Mouse (Mus musculus): ENCODE measurements around the gene Idh3b.

The Idh3b gene

GRCm38 (mm10) chr2:130273732-130274131, 10.6 kb downstream of the Idh3b start:
- in situ Hi-C loops (cut with MboI, MseI) = loop anchor here in 1 of 2 experiments (5.0 kb wide), 1 partner anchor 101 kb away; no protein-coding TSS in a partner anchor

- in situ Hi-C loops (cut with MboI, MseI) = loop anchor here in 1 of 2 experiments (10.0 kb wide), 1 partner anchor 1987 kb away; the partner anchor contains the start of gene Pcna
These were observed 16.3 kb downstream of the Idh3b start for GRCm38 (mm10) chr2:130268074-130268473.

GRCm38 (mm10) chr2:130265520-130265919, 18.8 kb downstream of the Idh3b start:
- in situ Hi-C loops (cut with MboI, MseI) = loop anchor here in 1 of 2 experiments (10.0 kb wide), 1 partner anchor 1989 kb away; the partner anchor contains the start of gene Pcna

DNA sequence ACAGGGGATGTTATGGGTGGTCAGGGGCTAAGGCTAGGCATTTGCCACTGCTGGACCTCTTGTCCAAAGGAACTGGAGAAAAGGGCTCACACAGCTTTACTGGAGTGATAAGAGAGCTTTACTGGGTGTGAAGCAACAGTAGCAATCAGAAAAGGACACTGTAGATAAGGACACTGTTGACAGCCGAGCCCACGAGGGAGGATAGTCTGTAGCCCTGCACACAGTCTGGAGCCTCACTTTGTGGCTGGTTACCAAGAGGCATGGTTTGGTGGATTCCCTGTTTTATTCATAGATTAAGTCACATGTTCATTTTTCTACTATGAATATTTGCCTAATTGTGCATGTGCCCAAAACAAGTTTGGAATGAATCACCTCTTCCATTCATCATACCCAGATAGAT, 21.9 kb downstream of the Idh3b start:
- in situ Hi-C loops (cut with MboI, MseI) = loop anchor here in 1 of 2 experiments (10.0 kb wide), 1 partner anchor 1992 kb away; the partner anchor contains the start of gene Pcna

- in situ Hi-C loops (cut with MboI, MseI) = loop anchor here in 1 of 2 experiments (10.0 kb wide), 1 partner anchor 1993 kb away; the partner anchor contains the start of gene Pcna
These were observed 22.4 kb downstream of the Idh3b start for GRCm38 (mm10) chr2:130261914-130262313.

GRCm38 (mm10) chr2:130260822-130261221, 23.5 kb downstream of the Idh3b start:
- in situ Hi-C loops (cut with MboI, MseI) = loop anchor here in 1 of 2 experiments (10.0 kb wide), 1 partner anchor 1994 kb away; the partner anchor contains the start of gene Pcna

DNA sequence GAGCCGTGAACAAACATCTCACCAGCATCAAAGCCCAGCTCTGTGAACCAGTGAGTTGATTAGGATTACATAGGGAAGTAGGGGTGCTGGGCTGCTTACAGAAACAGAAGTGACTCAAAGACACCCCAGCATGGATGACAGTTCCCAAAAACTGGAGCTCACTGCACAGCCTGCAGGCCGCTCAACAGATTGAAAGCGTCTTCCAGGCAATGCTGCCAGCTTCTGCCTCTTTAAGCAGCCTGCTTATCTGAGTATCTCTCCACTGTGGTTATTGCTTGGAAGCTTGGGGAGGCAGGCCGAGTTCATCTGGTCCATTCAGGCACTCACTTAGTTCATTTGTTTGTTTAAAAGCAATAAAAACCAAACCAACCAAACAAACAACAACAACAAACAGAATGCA, 27.6 kb downstream of the Idh3b start:
- in situ Hi-C loops (cut with MboI, MseI) = no loop called here

- in situ Hi-C loops (cut with MboI, MseI) = loop anchor here (5.0 to 25.0 kb wide), 2 partner anchors 176 to 336 kb away; no protein-coding TSS in a partner anchor
These were observed 36.1 kb downstream of the Idh3b start for GRCm38 (mm10) chr2:130248226-130248625.

DNA sequence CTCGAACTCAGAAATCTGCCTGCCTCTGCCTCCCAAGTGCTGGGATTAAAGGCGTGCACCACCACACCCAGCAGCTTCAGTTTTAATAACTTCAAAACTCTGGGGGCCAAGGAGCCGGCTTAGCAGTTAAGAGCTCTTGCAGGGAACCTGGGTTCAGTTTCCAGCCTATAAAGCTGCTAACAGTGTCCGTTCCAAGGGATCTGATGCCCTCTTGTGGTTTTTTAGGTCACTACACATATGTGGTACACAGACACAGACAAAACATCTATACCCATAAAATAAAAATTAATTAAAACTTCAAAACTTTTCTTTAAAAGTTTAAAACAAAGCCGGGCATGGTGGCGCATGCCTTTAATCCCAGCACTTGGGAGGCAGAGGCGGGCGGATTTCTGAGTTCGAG, 37.4 kb downstream of the Idh3b start:
- in situ Hi-C loops (cut with MboI, MseI) = loop anchor here (5.0 to 25.0 kb wide), 2 partner anchors 175 to 335 kb away; no protein-coding TSS in a partner anchor

All from T-helper 17 cell (primary cell).